In genomic region chr8:108327711-108328110, GRCm38 (mm10) we compare ENCODE assay signal across 16 mouse cellular contexts.
A peak's percentile ranks its signal among the peaks of the same experiment; 100 is the strongest.
DNase-seq lines count a peak whose midpoint lies in the region; ATAC-seq and TF ChIP-seq lines count a peak whose summit lies in the region.
"Had no signal": no experiment of that assay in that cellular context is flagged by ENCODE, and none has a peak within 500 bp of the region (broad histone marks: within the 10 kb centered on the region; RNA-seq: fewer than 3 reads in every experiment).

No protein-coding gene starts in this region.

- no peaks in the 10 kb centered on the region for H3K79me2 ChIP-seq in heart, adult 2 months (replicated peaks; ENCODE audit: control insufficient read depth, insufficient read depth, low read length)

- ATAC-seq in midbrain, postnatal 0 days (ENCODE audit: low FRiP score): no peak
- no peak for ATAC-seq in midbrain, embryonic 16.5 days
- no peak for ATAC-seq in liver, embryonic 11.5 days (replicated peaks; ENCODE audit: low FRiP score)
- ATAC-seq: Patski had no signal

- peaks cover 1% of the 10 kb centered on the region; the same call in 1 of the 2 replicates for H3K27me3 ChIP-seq in heart, adult 2 months (ENCODE audit: control insufficient read depth, insufficient read depth, low read length)
- H3K27me3 ChIP-seq in midbrain, postnatal 0 days (ENCODE audit: insufficient read depth, low read length): no peaks in the 10 kb centered on the region
- H3K27me3 ChIP-seq in midbrain, embryonic 16.5 days (ENCODE audit: control insufficient read depth, insufficient read depth, low read depth, low read length): no peaks in the 10 kb centered on the region
- no peaks in the 10 kb centered on the region for H3K27me3 ChIP-seq in liver, embryonic 11.5 days (replicated peaks; ENCODE audit: control insufficient read depth, insufficient read depth, low read length)
- H3K27me3 ChIP-seq: CH12.LX; limb, embryonic 13.5 days; lung, embryonic 15.5 days; Patski had no signal

- H3K4me1 ChIP-seq in heart, adult 2 months (ENCODE audit: control insufficient read depth, insufficient read depth, low read length): no peaks in the 10 kb centered on the region
- H3K4me1 ChIP-seq in midbrain, postnatal 0 days (ENCODE audit: insufficient read depth, low read length): no peaks in the 10 kb centered on the region
- no peaks in the 10 kb centered on the region for H3K4me1 ChIP-seq in midbrain, embryonic 16.5 days (ENCODE audit: control insufficient read depth, insufficient read depth, low read length)
- no peaks in the 10 kb centered on the region for H3K4me1 ChIP-seq in liver, embryonic 11.5 days (replicated peaks; ENCODE audit: control insufficient read depth, insufficient read depth, low read length)
- H3K4me1 ChIP-seq: limb, embryonic 13.5 days; lung, embryonic 15.5 days had no signal

- no peak overlapping the region for H3K4me2 ChIP-seq in midbrain, postnatal 0 days (ENCODE audit: low read depth, low read length, poor library complexity, severe bottlenecking)
- no peak overlapping the region for H3K4me2 ChIP-seq in midbrain, embryonic 16.5 days (ENCODE audit: low read length)
- H3K4me2 ChIP-seq in liver, embryonic 11.5 days: no peak overlapping the region
- H3K4me2 ChIP-seq: limb, embryonic 13.5 days; lung, embryonic 15.5 days; midbrain, embryonic 11.5 days had no signal

- no peaks in the 10 kb centered on the region for H3K9me3 ChIP-seq in midbrain, postnatal 0 days (ENCODE audit: low read length)
- no peaks in the 10 kb centered on the region for H3K9me3 ChIP-seq in midbrain, embryonic 16.5 days (replicated peaks; ENCODE audit: control insufficient read depth, low read length, poor library complexity, severe bottlenecking)
- H3K9me3 ChIP-seq in liver, embryonic 11.5 days (ENCODE audit: control insufficient read depth, low read length): no peaks in the 10 kb centered on the region
- H3K9me3 ChIP-seq: limb, embryonic 13.5 days; lung, embryonic 15.5 days had no signal

- no peak overlapping the region for H3K27ac ChIP-seq in heart, adult 2 months
- no peak overlapping the region for H3K27ac ChIP-seq in midbrain, postnatal 0 days (ENCODE audit: low read depth, low read length)
- H3K27ac ChIP-seq in midbrain, embryonic 16.5 days (ENCODE audit: low read length): no peak overlapping the region
- H3K27ac ChIP-seq in liver, embryonic 11.5 days (ENCODE audit: low read depth, low read length): no peak overlapping the region
- H3K27ac ChIP-seq: left cerebral cortex, adult 2 months; limb, embryonic 13.5 days; lung, embryonic 15.5 days had no signal

- no peak for TF ChIP-seq POLR2A in heart, adult 2 months (IDR thresholded peaks at IDR 0.05; ENCODE audit: insufficient read depth, low read depth, low read length)

- no peak overlapping the region for H3K4me3 ChIP-seq in heart, adult 2 months
- no peak overlapping the region for H3K4me3 ChIP-seq in midbrain, postnatal 0 days (ENCODE audit: low read depth, low read length)
- H3K4me3 ChIP-seq in midbrain, embryonic 16.5 days (ENCODE audit: low read depth, low read length): no peak overlapping the region
- H3K4me3 ChIP-seq in liver, embryonic 11.5 days (ENCODE audit: low read depth, low read length): no peak overlapping the region
- H3K4me3 ChIP-seq: left cerebral cortex, adult 2 months; limb, embryonic 13.5 days; lung, embryonic 15.5 days had no signal

- peak; percentile 6 for DNase-seq in adrenal gland, adult 2 months
- no peak for DNase-seq in adrenal gland, adult 8-10 months
- DNase-seq in heart, postnatal 10 days: peak; percentile 34 to 40
- DNase-seq in heart, adult 2 months: no peak
- DNase-seq in midbrain, postnatal 0 days (ENCODE audit: low spot score): peak; percentile 5
- DNase-seq in telencephalon, adult 2 months (ENCODE audit: low read depth, low spot score): peak; percentile 6
- DNase-seq in liver, embryonic 11.5 days (ENCODE audit: low spot score): no peak
- DNase-seq: cerebellum, adult 11-12 months; thymus, postnatal 4 days had no signal

- intact Hi-C loops in heart, postnatal 10 days (cut with DNase I): no loop called here
- intact Hi-C loops in heart, adult 2 months (cut with DNase I): no loop called here

- TF ChIP-seq CTCF in heart, adult 2 months (IDR thresholded peaks at IDR 0.05): no peak
- no peak for TF ChIP-seq CTCF in midbrain, postnatal 0 days (IDR thresholded peaks at IDR 0.05)

- H3K36me3 ChIP-seq in heart, adult 2 months (ENCODE audit: control insufficient read depth, insufficient read depth, low read length): no peaks in the 10 kb centered on the region
- no peaks in the 10 kb centered on the region for H3K36me3 ChIP-seq in midbrain, postnatal 0 days (ENCODE audit: insufficient read depth, low read length)
- no peaks in the 10 kb centered on the region for H3K36me3 ChIP-seq in midbrain, embryonic 16.5 days (ENCODE audit: control insufficient read depth, insufficient read depth, low read length)
- no peaks in the 10 kb centered on the region for H3K36me3 ChIP-seq in liver, embryonic 11.5 days (ENCODE audit: control insufficient read depth, insufficient read depth, low read length)
- H3K36me3 ChIP-seq: limb, embryonic 13.5 days; lung, embryonic 15.5 days had no signal

- no peak overlapping the region for H3K9ac ChIP-seq in heart, adult 2 months (ENCODE audit: low read depth, low read length)
- H3K9ac ChIP-seq in midbrain, postnatal 0 days (replicated peaks; ENCODE audit: low read length, poor library complexity, severe bottlenecking): no peak overlapping the region
- H3K9ac ChIP-seq in midbrain, embryonic 16.5 days (ENCODE audit: low read depth, low read length): no peak overlapping the region
- H3K9ac ChIP-seq in liver, embryonic 11.5 days (ENCODE audit: low read depth, low read length): no peak overlapping the region
- H3K9ac ChIP-seq: limb, embryonic 13.5 days; lung, embryonic 15.5 days had no signal

- TF ChIP-seq EP300 in heart, adult 2 months (IDR thresholded peaks at IDR 0.05; ENCODE audit: insufficient read depth, low read depth, low read length): no peak

- WGBS in heart, adult 2 months: 59% methylated on average over 2 of the region's 2 CpGs
- WGBS in midbrain, postnatal 0 days: 73% methylated on average over 2 of the region's 2 CpGs
- 81% methylated on average over 2 of the region's 2 CpGs for WGBS in midbrain, embryonic 16.5 days
- WGBS in liver, embryonic 11.5 days: 73% methylated on average over 2 of the region's 2 CpGs

Comparison
In these comparisons a context has a peak if more than half of its experiments do, and no peak if none do; other contexts are left out.
1. DNase-seq: peak in adrenal gland, adult 2 months (single experiment), heart, postnatal 10 days (2 of 2), midbrain, postnatal 0 days (single experiment) and telencephalon, adult 2 months (single experiment); none in adrenal gland, adult 8-10 months (single experiment), heart, adult 2 months (0 of 2) and liver, embryonic 11.5 days (single experiment).